8 mouse cellular contexts compared by ENCODE assay signal in the genomic region with DNA sequence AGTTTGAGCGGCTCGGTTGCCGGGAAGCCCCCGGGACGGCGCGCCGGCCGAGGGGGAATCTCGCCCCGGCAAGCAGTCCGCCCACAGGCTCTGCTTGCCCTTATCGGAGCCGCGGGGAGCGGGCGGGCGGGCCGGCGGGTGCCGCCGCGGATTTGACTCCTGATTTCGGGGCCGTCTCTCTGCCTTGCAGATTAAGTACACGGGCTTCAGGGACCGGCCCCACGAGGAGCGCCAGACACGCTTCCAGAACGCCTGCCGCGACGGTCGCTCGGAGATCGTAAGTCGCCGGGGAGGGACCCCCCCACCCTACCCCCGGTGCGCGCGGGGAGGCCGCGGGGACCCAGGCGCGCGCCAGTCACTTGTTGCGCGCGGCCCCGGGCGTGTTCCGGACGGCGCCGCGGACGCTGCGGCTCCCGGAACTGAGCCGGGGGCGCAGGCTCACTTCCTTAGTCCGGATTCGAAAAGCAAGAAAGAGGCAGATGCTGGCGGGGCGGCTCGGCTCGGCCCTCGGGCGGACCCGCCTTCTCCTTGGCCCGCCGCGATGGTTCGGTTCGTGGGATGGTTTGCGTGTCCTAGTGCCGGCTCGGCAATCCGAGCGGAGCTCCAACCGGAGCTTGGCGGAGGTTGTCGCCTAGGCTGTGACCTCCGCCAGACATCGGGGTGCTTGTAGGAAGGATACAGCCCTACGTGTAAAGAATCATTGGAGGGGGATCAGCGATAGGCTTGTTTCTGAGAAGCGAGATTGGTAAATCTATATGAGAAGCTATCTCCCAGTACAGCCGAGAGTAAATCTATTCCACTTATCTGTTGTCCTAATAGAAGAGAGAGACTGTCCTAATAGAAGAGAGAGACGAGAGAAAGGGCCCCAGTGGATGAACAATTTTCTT. TPM values are rescaled to one million over a fixed set of nuclear protein-coding genes. Genes with fewer than 3 reads are reported as not detected.
A peak's percentile ranks its signal among the peaks of the same experiment; 100 is the strongest.
DNase-seq lines count a peak whose midpoint lies in the region; ATAC-seq lines count a peak whose summit lies in the region.

No protein-coding gene starts in this region.

- H3K4me2 ChIP-seq in embryonic facial prominence, embryonic 12.5 days (replicated peaks) = peak overlapping the region; percentile 63
- peak overlapping the region; percentile 62 for H3K4me2 ChIP-seq in kidney, embryonic 15.5 days
- H3K4me2 ChIP-seq in liver, embryonic 13.5 days = peak overlapping the region; percentile 89
- peak overlapping the region; percentile 67 for H3K4me2 ChIP-seq in stomach, embryonic 14.5 days (replicated peaks; ENCODE audit: low read depth, low read length)

- H3K36me3 ChIP-seq in embryonic facial prominence, embryonic 12.5 days = peaks cover 6% of the 10 kb centered on the region
- H3K36me3 ChIP-seq in heart, embryonic 10.5 days = peaks cover 9% of the 10 kb centered on the region
- H3K36me3 ChIP-seq in kidney, embryonic 15.5 days = peaks cover 12% of the 10 kb centered on the region
- 0 out of 2 replicates have a peak, but pooled peaks cover under 1% of the 10 kb centered on the region for H3K36me3 ChIP-seq in liver, embryonic 13.5 days
- H3K36me3 ChIP-seq in stomach, embryonic 14.5 days (ENCODE audit: control insufficient read depth, insufficient read depth, low read length) = peaks cover 6% of the 10 kb centered on the region; the same call in 1 of the 2 replicates

- peaks cover 24% of the 10 kb centered on the region for H3K4me1 ChIP-seq in embryonic facial prominence, embryonic 12.5 days
- H3K4me1 ChIP-seq in heart, embryonic 10.5 days = 0 out of 2 replicates have a peak, but pooled peaks cover 13% of the 10 kb centered on the region
- peaks cover 25% of the 10 kb centered on the region for H3K4me1 ChIP-seq in kidney, embryonic 15.5 days
- H3K4me1 ChIP-seq in liver, embryonic 13.5 days (replicated peaks) = peaks cover 20% of the 10 kb centered on the region
- peaks cover 6% of the 10 kb centered on the region for H3K4me1 ChIP-seq in stomach, embryonic 14.5 days (ENCODE audit: control insufficient read depth, insufficient read depth, low read length)

- H3K9ac ChIP-seq in embryonic facial prominence, embryonic 12.5 days = peak overlapping the region; percentile 91
- H3K9ac ChIP-seq in kidney, embryonic 15.5 days = peak overlapping the region; percentile 96
- peak overlapping the region; percentile 76 for H3K9ac ChIP-seq in liver, embryonic 13.5 days
- H3K9ac ChIP-seq in stomach, embryonic 14.5 days (replicated peaks; ENCODE audit: low read depth, low read length) = peak overlapping the region; percentile 92

- H3K9me3 ChIP-seq in embryonic facial prominence, embryonic 12.5 days = no peaks in the 10 kb centered on the region
- H3K9me3 ChIP-seq in heart, embryonic 10.5 days = no peaks in the 10 kb centered on the region
- H3K9me3 ChIP-seq in kidney, embryonic 15.5 days (replicated peaks) = no peaks in the 10 kb centered on the region
- H3K9me3 ChIP-seq in liver, embryonic 13.5 days (replicated peaks) = no peaks in the 10 kb centered on the region
- H3K9me3 ChIP-seq in stomach, embryonic 14.5 days (ENCODE audit: control insufficient read depth, low read depth, low read length) = no peaks in the 10 kb centered on the region

- peak; percentile 8; the same call in 1 of the 2 replicates for ATAC-seq in embryonic facial prominence, embryonic 12.5 days (ENCODE audit: insufficient number of reproducible peaks, insufficient read depth, low FRiP score, low TSS enrichment)
- ATAC-seq in kidney, embryonic 15.5 days (replicated peaks; ENCODE audit: low FRiP score) = peak; percentile 40
- ATAC-seq in liver, embryonic 13.5 days (ENCODE audit: low read depth) = peak; percentile 30
- peak; percentile 16 for ATAC-seq in stomach, embryonic 14.5 days (ENCODE audit: insufficient number of reproducible peaks, insufficient read depth, low FRiP score, low read depth)

- no peaks in the 10 kb centered on the region for H3K27me3 ChIP-seq in embryonic facial prominence, embryonic 12.5 days
- no peaks in the 10 kb centered on the region for H3K27me3 ChIP-seq in heart, embryonic 10.5 days (ENCODE audit: insufficient read depth, poor library complexity, severe bottlenecking)
- H3K27me3 ChIP-seq in kidney, embryonic 15.5 days = no peaks in the 10 kb centered on the region
- H3K27me3 ChIP-seq in liver, embryonic 13.5 days = peaks cover 44% of the 10 kb centered on the region
- no peaks in the 10 kb centered on the region for H3K27me3 ChIP-seq in stomach, embryonic 14.5 days (ENCODE audit: control insufficient read depth, insufficient read depth, low read length)

- peak overlapping the region; percentile 99 for H3K27ac ChIP-seq in embryonic facial prominence, embryonic 12.5 days
- peak overlapping the region; percentile 98 for H3K27ac ChIP-seq in heart, embryonic 10.5 days
- peak overlapping the region; percentile 99 for H3K27ac ChIP-seq in kidney, embryonic 15.5 days
- H3K27ac ChIP-seq in liver, embryonic 13.5 days = peak overlapping the region; percentile 79
- H3K27ac ChIP-seq in stomach, embryonic 14.5 days (ENCODE audit: low read length) = peak overlapping the region; percentile 97

- H3K4me3 ChIP-seq in embryonic facial prominence, embryonic 12.5 days = peak overlapping the region; percentile 91
- H3K4me3 ChIP-seq in heart, embryonic 10.5 days = peak overlapping the region; percentile 91
- H3K4me3 ChIP-seq in kidney, embryonic 15.5 days (replicated peaks) = peak overlapping the region; percentile 93
- peak overlapping the region; percentile 71 for H3K4me3 ChIP-seq in liver, embryonic 13.5 days (replicated peaks)
- H3K4me3 ChIP-seq in stomach, embryonic 14.5 days (ENCODE audit: low read depth, low read length) = peak overlapping the region; percentile 95

- DNase-seq in left cerebral cortex, adult 18-20 months (ENCODE audit: low spot score in 2 of 2) = peak; percentile 39 to 44
- DNase-seq in left cerebral cortex, adult 11 months (ENCODE audit: low spot score) = no peak
- DNase-seq in heart, embryonic 10.5 days (ENCODE audit: low spot score) = peak; percentile 83
- DNase-seq in liver, embryonic 13.5 days = peak; percentile 22
- peak; percentile 78 for DNase-seq in neural tube, embryonic 10.5 days (ENCODE audit: extremely low spot score, low spot score)

- under 1% methylated on average over 92 of the region's 92 CpGs for WGBS in embryonic facial prominence, embryonic 12.5 days
- under 1% methylated on average over 90 of the region's 92 CpGs for WGBS in heart, embryonic 10.5 days
- under 1% methylated on average over 91 of the region's 92 CpGs for WGBS in kidney, embryonic 15.5 days
- whole genome bisulfite sequencing in liver, embryonic 13.5 days (ENCODE audit: insufficient replicate concordance) = under 1% methylated on average over 76 of the region's 92 CpGs
- WGBS in stomach, embryonic 14.5 days = under 1% methylated on average over 90 of the region's 92 CpGs

RNA-seq across cellular contexts. Expression of a gene that starts 0.9 kb away (rescaled TPM):
- 10 to 100 TPM; 19.4 to 24.7 TPM for total RNA-seq in left cerebral cortex, adult 18-20 months (2021)
- 120 and 124 TPM in 2 replicates for polyA plus RNA-seq in embryonic facial prominence, embryonic 12.5 days (2016; fragmentation: Nextera tagmentation; extraction: Ambion mirVana)
- polyA plus RNA-seq in heart, embryonic 10.5 days (2016; fragmentation: Nextera tagmentation; extraction: Ambion mirVana) = 47.5 and 59.6 TPM in 2 replicates
- 67.7 and 73.2 TPM in 2 replicates for polyA plus RNA-seq in kidney, embryonic 15.5 days (2015; fragmentation: Nextera tagmentation; extraction: Ambion mirVana)
- polyA plus RNA-seq in liver, embryonic 13.5 days (2015; fragmentation: Nextera tagmentation; extraction: Ambion mirVana) = 8.9 and 11.5 TPM in 2 replicates
- 73.7 and 75.2 TPM in 2 replicates for polyA plus RNA-seq in stomach, embryonic 14.5 days (2014; fragmentation: Nextera tagmentation; extraction: Ambion mirVana)

RNA-seq across cellular contexts. Expression of a gene that starts 39.8 kb away (rescaled TPM):
- total RNA-seq in left cerebral cortex, adult 18-20 months (2021) = not detected
- polyA plus RNA-seq in embryonic facial prominence, embryonic 12.5 days (2016; fragmentation: Nextera tagmentation; extraction: Ambion mirVana) = not detected in 2 replicates
- not detected in 2 replicates for polyA plus RNA-seq in heart, embryonic 10.5 days (2016; fragmentation: Nextera tagmentation; extraction: Ambion mirVana)
- polyA plus RNA-seq in kidney, embryonic 15.5 days (2015; fragmentation: Nextera tagmentation; extraction: Ambion mirVana) = not detected in 2 replicates
- polyA plus RNA-seq in liver, embryonic 13.5 days (2015; fragmentation: Nextera tagmentation; extraction: Ambion mirVana) = not detected in 2 replicates
- polyA plus RNA-seq in stomach, embryonic 14.5 days (2014; fragmentation: Nextera tagmentation; extraction: Ambion mirVana) = not detected in 2 replicates

RNA-seq across cellular contexts. Expression of a gene that starts 53.6 kb away (rescaled TPM):
- 10 to 100 TPM; 37.0 to 40.0 TPM for total RNA-seq in left cerebral cortex, adult 18-20 months (2021)
- 26.3 and 26.7 TPM in 2 replicates for polyA plus RNA-seq in embryonic facial prominence, embryonic 12.5 days (2016; fragmentation: Nextera tagmentation; extraction: Ambion mirVana)
- 19.3 and 20.7 TPM in 2 replicates for polyA plus RNA-seq in heart, embryonic 10.5 days (2016; fragmentation: Nextera tagmentation; extraction: Ambion mirVana)
- polyA plus RNA-seq in kidney, embryonic 15.5 days (2015; fragmentation: Nextera tagmentation; extraction: Ambion mirVana) = 23.8 and 25.2 TPM in 2 replicates
- 13.5 and 16.0 TPM in 2 replicates for polyA plus RNA-seq in liver, embryonic 13.5 days (2015; fragmentation: Nextera tagmentation; extraction: Ambion mirVana)
- polyA plus RNA-seq in stomach, embryonic 14.5 days (2014; fragmentation: Nextera tagmentation; extraction: Ambion mirVana) = 33.1 and 34.5 TPM in 2 replicates
